Mouse (Mus musculus): ENCODE measurements around the gene 2310033P09Rik.

2310033P09Rik gene

DNA sequence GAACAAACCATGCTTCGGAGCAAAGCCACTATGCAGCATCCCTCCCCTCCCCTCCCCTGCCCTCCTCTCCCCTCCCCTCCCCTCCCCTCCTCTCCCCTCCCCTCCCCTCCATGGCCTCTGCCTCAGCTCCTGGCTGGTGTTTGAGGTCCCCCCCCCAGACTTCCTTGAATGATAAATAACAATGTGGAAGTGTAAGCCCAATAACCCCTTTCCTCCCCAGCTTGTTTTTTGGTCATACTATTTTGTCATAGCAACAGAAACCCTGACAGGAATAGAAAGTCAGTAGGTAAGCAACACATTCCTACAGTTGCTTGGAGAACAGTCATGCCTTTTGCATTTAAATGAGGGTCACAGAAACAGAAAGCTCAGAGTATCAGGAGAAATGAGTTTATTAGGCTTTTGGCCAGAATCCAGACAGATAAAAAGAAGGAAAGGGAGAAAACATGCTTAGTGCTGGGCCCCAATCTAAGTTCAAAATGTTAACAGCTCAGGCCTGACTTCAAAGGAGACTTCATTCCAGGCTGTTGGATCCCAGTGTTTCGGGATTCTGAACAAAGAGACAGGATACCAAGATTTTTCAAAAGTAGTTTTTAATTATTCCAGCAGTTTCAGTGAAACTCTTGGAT, 42.4 kb upstream of the 2310033P09Rik start:
- H3K27me3 ChIP-seq (ENCODE audit: insufficient read depth, low read length), result no peaks in the 10 kb centered on the region
- TF ChIP-seq CTCF (conservative IDR thresholded peaks at IDR 0.05; ENCODE audit: low read length), result no peak
- TF ChIP-seq NANOG (IDR thresholded peaks at IDR 0.05; ENCODE audit: borderline replicate concordance, low read length), result no peak
- no peak for TF ChIP-seq POU5F1 (IDR thresholded peaks at IDR 0.05; ENCODE audit: borderline replicate concordance, low read length)

DNA sequence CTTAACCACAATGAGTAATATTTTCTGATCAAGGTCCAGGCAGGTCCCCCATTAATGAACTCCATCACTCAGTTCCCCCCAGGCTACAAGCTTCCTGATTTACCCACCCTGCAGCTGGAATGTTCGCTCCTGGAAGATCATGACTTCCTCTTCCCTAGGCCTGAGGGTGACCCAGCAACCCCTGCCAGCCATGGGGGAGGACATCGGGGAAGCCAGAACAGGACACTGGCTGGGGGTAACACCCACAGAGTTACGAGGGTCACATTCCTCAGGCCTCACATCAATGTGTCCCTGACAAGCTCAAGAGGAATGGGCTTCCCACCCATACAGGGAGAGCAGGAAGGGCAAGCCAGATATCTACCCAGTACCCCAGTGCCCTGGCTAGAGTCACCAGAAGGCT, 38.3 kb upstream of the 2310033P09Rik start:
- Histone ChIP-seq H3K9me3 (ENCODE audit: low read length) (no peaks in the 10 kb centered on the region), H3K4me1 (replicated peaks; ENCODE audit: low read depth, low read length) (peaks cover 10% of the 10 kb centered on the region)
- TF ChIP-seq CTCF (conservative IDR thresholded peaks at IDR 0.05; ENCODE audit: low read length) (no peak), NANOG (IDR thresholded peaks at IDR 0.05; ENCODE audit: borderline replicate concordance, low read length) (no peak), POU5F1 (IDR thresholded peaks at IDR 0.05; ENCODE audit: borderline replicate concordance, low read length) (no peak)

More for the DNA sequence above, 42.4 kb upstream of the 2310033P09Rik start:
- Histone ChIP-seq H3K9me3 (ENCODE audit: low read length) (no peaks in the 10 kb centered on the region), H3K4me1 (replicated peaks; ENCODE audit: low read depth, low read length) (peaks cover 30% of the 10 kb centered on the region), H3K4me3 (replicated peaks; ENCODE audit: low read length) (no peak overlapping the region), H3K36me3 (ENCODE audit: insufficient read depth, low read length) (no peaks in the 10 kb centered on the region)

DNA sequence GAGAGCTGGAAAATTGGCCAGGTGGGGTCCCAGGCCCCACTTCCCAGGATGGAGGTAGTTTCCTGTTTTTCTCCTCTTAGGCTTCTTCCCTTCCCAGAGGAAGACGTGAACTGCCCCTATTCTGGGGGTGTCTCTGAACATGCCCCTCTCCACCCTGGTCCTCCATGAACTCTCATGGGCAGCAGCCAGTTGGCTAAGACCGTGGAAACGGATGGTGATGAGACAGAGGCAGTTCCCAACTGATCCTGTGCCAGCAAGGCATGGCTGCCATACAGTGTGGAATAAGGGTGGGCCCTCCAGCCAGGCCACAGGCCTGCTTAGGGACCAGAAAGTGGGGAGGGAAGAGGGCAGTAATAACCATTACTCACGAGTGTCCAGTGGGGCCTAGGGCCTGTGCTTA, 37.6 kb upstream of the 2310033P09Rik start:
- H3K27me3 ChIP-seq (ENCODE audit: insufficient read depth, low read length), result peaks cover 25% of the 10 kb centered on the region
- H3K36me3 ChIP-seq (ENCODE audit: insufficient read depth, low read length), result no peaks in the 10 kb centered on the region
- TF ChIP-seq CTCF (conservative IDR thresholded peaks at IDR 0.05; ENCODE audit: low read length) (no peak), NANOG (IDR thresholded peaks at IDR 0.05; ENCODE audit: borderline replicate concordance, low read length) (no peak), POU5F1 (IDR thresholded peaks at IDR 0.05; ENCODE audit: borderline replicate concordance, low read length) (no peak)
- H3K4me1 ChIP-seq (replicated peaks; ENCODE audit: low read depth, low read length), result peaks cover 10% of the 10 kb centered on the region
- no peak overlapping the region for H3K4me3 ChIP-seq (replicated peaks; ENCODE audit: low read length)
- no peaks in the 10 kb centered on the region for H3K9me3 ChIP-seq (ENCODE audit: low read length)

More for the DNA sequence above, 38.3 kb upstream of the 2310033P09Rik start:
- no peaks in the 10 kb centered on the region for H3K36me3 ChIP-seq (ENCODE audit: insufficient read depth, low read length)
- no peak overlapping the region for H3K4me3 ChIP-seq (replicated peaks; ENCODE audit: low read length)
- H3K27me3 ChIP-seq (ENCODE audit: insufficient read depth, low read length), result peaks cover 18% of the 10 kb centered on the region

DNA sequence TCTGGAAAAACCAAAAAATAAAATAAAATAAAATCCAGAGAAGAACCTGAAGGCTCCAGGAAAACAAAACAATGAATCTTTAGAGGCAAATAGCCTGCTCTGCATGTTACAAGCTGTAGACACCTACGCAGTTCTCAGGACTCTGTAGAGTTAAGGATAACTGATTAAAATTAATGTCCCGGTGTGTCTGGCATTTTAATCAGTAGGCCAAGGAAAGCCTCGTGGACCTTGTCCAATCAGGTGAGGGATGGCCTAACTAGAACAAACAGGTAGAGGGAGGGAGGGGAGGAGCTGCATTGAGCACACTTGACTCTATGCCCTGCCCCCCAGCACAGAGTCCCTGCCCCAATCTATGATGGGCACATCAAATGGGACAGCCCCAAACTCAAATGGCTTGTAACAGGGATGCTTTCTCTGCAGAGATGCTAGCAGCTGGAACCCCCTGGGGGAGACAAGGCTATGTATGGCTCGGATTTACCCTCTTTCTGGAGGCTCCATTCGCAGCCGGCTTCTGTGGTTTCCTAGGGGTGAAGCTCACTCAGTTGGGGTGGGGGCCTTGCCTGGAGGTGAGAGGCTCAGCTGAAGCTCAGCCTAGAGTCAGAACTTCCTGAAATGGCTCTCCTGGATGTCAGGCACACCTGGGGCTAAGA, 33.8 kb upstream of the 2310033P09Rik start:
- H3K4me1 ChIP-seq (replicated peaks; ENCODE audit: low read depth, low read length), result peaks cover 9% of the 10 kb centered on the region
- H3K27me3 ChIP-seq (ENCODE audit: insufficient read depth, low read length), result peaks cover 62% of the 10 kb centered on the region
- no peaks in the 10 kb centered on the region for H3K9me3 ChIP-seq (ENCODE audit: low read length)
- TF ChIP-seq CTCF (conservative IDR thresholded peaks at IDR 0.05; ENCODE audit: low read length), result no peak
- no peak for TF ChIP-seq NANOG (IDR thresholded peaks at IDR 0.05; ENCODE audit: borderline replicate concordance, low read length)
- TF ChIP-seq POU5F1 (IDR thresholded peaks at IDR 0.05; ENCODE audit: borderline replicate concordance, low read length), result no peak
- H3K36me3 ChIP-seq (ENCODE audit: insufficient read depth, low read length), result no peaks in the 10 kb centered on the region
- no peak overlapping the region for H3K4me3 ChIP-seq (replicated peaks; ENCODE audit: low read length)

DNA sequence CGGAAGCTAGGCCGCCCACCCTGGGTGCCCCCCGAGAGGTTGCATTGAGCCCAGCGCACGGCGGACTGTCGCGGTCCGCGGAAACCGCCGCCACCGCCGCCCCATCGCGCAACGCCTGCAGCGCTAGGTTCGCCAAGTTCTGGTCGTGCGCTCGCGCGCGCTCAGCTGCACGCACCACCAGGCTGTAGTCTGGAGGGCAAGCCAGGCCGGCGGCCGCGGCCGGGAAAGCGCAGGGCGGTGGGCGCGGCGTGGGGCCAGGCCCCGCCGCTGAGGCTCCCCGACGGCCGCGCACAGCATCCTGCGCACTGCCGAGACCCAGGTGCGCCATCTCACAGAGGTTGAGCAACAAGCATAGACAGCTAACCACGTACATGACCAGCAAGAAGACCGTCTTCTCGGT, 31.6 kb upstream of the 2310033P09Rik start:
- H3K4me3 ChIP-seq (replicated peaks; ENCODE audit: low read length), result peak overlapping the region; percentile 73
- TF ChIP-seq CTCF (conservative IDR thresholded peaks at IDR 0.05; ENCODE audit: low read length) (no peak), NANOG (IDR thresholded peaks at IDR 0.05; ENCODE audit: borderline replicate concordance, low read length) (no peak), POU5F1 (IDR thresholded peaks at IDR 0.05; ENCODE audit: borderline replicate concordance, low read length) (no peak)
- H3K27me3 ChIP-seq (ENCODE audit: insufficient read depth, low read length), result peaks cover 67% of the 10 kb centered on the region
- H3K36me3 ChIP-seq (ENCODE audit: insufficient read depth, low read length), result peaks cover under 1% of the 10 kb centered on the region; the same call in 1 of the 2 replicates
- H3K9me3 ChIP-seq (ENCODE audit: low read length), result no peaks in the 10 kb centered on the region
- H3K4me1 ChIP-seq (replicated peaks; ENCODE audit: low read depth, low read length), result peaks cover 9% of the 10 kb centered on the region

DNA sequence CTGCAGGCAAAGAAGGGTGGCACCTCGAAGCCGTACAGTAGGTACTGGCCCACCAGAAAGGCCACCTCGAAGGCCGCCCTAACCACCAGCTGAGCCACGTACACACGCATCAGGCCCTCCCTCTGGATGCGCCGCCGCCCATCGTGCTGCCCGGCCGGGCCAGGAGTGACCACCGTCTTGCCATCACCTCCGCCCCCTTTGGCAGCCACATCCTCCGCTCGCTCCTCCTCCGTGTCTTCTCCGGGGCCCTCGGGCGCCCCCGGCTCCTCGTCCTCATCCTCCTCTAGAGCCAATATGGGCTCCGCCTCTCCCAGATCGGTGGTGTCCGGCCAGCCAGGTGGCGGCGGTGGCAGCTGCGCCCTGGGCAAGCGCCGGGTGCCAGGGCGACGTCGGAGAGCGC, 31.2 kb upstream of the 2310033P09Rik start:
- Histone ChIP-seq H3K9me3 (ENCODE audit: low read length) (no peaks in the 10 kb centered on the region), H3K4me1 (replicated peaks; ENCODE audit: low read depth, low read length) (peaks cover 9% of the 10 kb centered on the region), H3K27me3 (ENCODE audit: insufficient read depth, low read length) (peaks cover 66% of the 10 kb centered on the region), H3K4me3 (replicated peaks; ENCODE audit: low read length) (peak overlapping the region; percentile 73), H3K36me3 (ENCODE audit: insufficient read depth, low read length) (peaks cover 5% of the 10 kb centered on the region; the same call in 1 of the 2 replicates)
- no peak for TF ChIP-seq CTCF (conservative IDR thresholded peaks at IDR 0.05; ENCODE audit: low read length)
- no peak for TF ChIP-seq NANOG (IDR thresholded peaks at IDR 0.05; ENCODE audit: borderline replicate concordance, low read length)
- TF ChIP-seq POU5F1 (IDR thresholded peaks at IDR 0.05; ENCODE audit: borderline replicate concordance, low read length), result no peak

DNA sequence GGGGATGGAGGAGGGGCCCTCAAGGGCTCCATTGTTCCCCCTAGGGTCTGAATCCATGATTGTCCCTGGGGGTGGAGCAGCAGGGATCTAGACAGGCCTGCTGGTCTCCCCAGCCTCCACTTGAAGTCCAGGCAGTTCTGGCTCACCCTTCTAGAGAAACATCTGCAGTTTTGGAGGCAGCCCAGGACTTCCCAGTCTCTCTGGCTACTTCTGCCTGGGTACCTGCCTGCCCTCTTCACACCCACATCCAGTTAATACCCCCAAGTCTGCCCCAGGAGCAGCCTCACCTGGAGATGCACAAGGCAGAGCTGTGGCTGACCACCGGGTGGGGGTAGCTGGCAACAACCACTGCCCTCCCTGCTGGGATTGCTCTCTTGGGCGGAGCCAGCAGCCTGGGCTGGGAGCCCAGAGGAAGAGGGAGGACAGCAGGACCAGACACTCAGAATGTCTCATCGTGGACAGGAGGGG, 25.2 kb upstream of the 2310033P09Rik start, which contains the start of gene Gjc2:
Gene Gjc2, minus strand, starts transcription at position 350 of the 468 bp plus-strand sequence.
- Histone ChIP-seq H3K9me3 (ENCODE audit: low read length) (no peaks in the 10 kb centered on the region), H3K27me3 (ENCODE audit: insufficient read depth, low read length) (peaks cover 18% of the 10 kb centered on the region), H3K4me1 (replicated peaks; ENCODE audit: low read depth, low read length) (peaks cover 34% of the 10 kb centered on the region), H3K4me3 (replicated peaks; ENCODE audit: low read length) (no peak within 1 kb of the TSS), H3K36me3 (ENCODE audit: insufficient read depth, low read length) (peaks cover 63% of the 10 kb centered on the region)
- TF ChIP-seq NANOG (IDR thresholded peaks at IDR 0.05; ENCODE audit: borderline replicate concordance, low read length), result no peak
- no peak for TF ChIP-seq CTCF (conservative IDR thresholded peaks at IDR 0.05; ENCODE audit: low read length)
- no peak for TF ChIP-seq POU5F1 (IDR thresholded peaks at IDR 0.05; ENCODE audit: borderline replicate concordance, low read length)

DNA sequence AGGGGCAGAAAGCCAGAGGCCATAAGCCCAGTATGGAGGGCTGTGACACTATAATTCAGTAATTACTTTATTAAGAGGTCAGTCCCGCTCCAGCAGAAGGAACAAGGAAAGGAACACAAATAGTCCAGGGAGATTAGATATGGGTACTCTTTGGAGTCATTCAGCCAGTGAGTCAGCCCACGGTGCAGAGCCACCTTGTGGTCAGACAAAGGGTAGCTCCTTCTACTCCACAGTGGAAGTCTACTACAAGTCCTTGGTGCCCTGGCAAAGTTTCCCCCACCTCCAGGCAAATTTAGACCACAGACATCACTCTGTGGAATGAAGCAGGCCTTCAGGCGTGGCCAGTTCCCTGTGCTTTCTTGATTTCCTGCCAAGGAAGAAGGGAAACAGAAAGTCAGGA, 24.3 kb upstream of the 2310033P09Rik start:
- Histone ChIP-seq H3K9me3 (ENCODE audit: low read length) (no peaks in the 10 kb centered on the region), H3K36me3 (ENCODE audit: insufficient read depth, low read length) (peaks cover 71% of the 10 kb centered on the region), H3K4me1 (replicated peaks; ENCODE audit: low read depth, low read length) (peaks cover 42% of the 10 kb centered on the region), H3K27me3 (ENCODE audit: insufficient read depth, low read length) (peaks cover 9% of the 10 kb centered on the region), H3K4me3 (replicated peaks; ENCODE audit: low read length) (no peak overlapping the region)
- TF ChIP-seq NANOG (IDR thresholded peaks at IDR 0.05; ENCODE audit: borderline replicate concordance, low read length) (no peak), CTCF (conservative IDR thresholded peaks at IDR 0.05; ENCODE audit: low read length) (peak; percentile 34)
